Mouse (Mus musculus) midbrain, embryonic 16.5 days (tissue): Measurements from ENCODE around the gene Scd3. TPM values are rescaled to one million over a fixed set of nuclear protein-coding genes. Genes with fewer than 3 reads are reported as not detected.

ENCODE experiments used
- ATAC-seq: fragments of 200-750 bp; cut with Nextera tagmentation; 2 replicates; pipeline ENCODE4 v1.8.0; 2017; ENCODE audit warnings: moderate TSS enrichment
- H3K27ac ChIP-seq: fragments of 300-500 bp; sonication (generic); 2 replicates; pipeline ENCODE4 v1.5.1; 2014; ENCODE audit warnings: mild to moderate bottlenecking, low read length, mixed read lengths
- H3K27me3 ChIP-seq: fragments of 300-500 bp; sonication (generic); 2 replicates; pipeline ENCODE4 v1.6.1; 2014; ENCODE audit warnings: low read depth, low read length, mixed read lengths; ENCODE audit not compliant: control insufficient read depth, insufficient read depth
- H3K36me3 ChIP-seq: fragments of 300-500 bp; sonication (generic); 2 replicates; pipeline ENCODE4 v1.6.1; 2014; ENCODE audit warnings: mild to moderate bottlenecking, low read length, moderate library complexity, mixed read lengths; ENCODE audit not compliant: control insufficient read depth, insufficient read depth
- H3K4me1 ChIP-seq: fragments of 300-500 bp; sonication (generic); 2 replicates; pipeline ENCODE4 v1.6.1; 2014; ENCODE audit warnings: mild to moderate bottlenecking, low read length, mixed read lengths; ENCODE audit not compliant: control insufficient read depth, insufficient read depth
- H3K4me2 ChIP-seq: fragments of 300-500 bp; sonication (generic); 2 replicates; pipeline ENCODE4 v1.6.1; 2014; ENCODE audit warnings: mild to moderate bottlenecking, low read length, mixed read lengths
- H3K4me3 ChIP-seq: fragments of 300-500 bp; sonication (generic); 2 replicates; pipeline ENCODE4 v1.5.1; 2014; ENCODE audit warnings: low read depth, mild to moderate bottlenecking, low read length, moderate library complexity, mixed read lengths
- H3K9ac ChIP-seq: fragments of 300-500 bp; sonication (generic); 2 replicates; pipeline ENCODE4 v1.6.1; 2014; ENCODE audit warnings: low read depth, low read length, mixed read lengths
- H3K9me3 ChIP-seq: fragments of 300-500 bp; sonication (generic); replicated peaks from 2 replicates; pipeline ENCODE4 v1.6.1; 2014; ENCODE audit warnings: mild to moderate bottlenecking, low read length, mixed read lengths; ENCODE audit not compliant: control insufficient read depth, poor library complexity, severe bottlenecking
- WGBS: fragments of 180-500 bp; shearing (Covaris S2); extraction: QIAGEN DNeasy Blood & Tissue Kit; methylation state at CpG from one replicate; pipeline ENCODE4 v1.1.7; 2014; 5-methylcytosine and 5-hydroxymethylcytosine counted together
- polyA plus RNA-seq: library from polyadenylated mRNA; unstranded; fragments of >200 nt; fragmentation: Nextera tagmentation; extraction: Ambion mirVana; gene quantifications from 2 replicates; pipeline ENCODE4 v1.2.1, GENCODE M21; 2015

The Scd3 gene
- polyA plus RNA-seq, 1 experiment from 2014 or later, result 6.9 TPM

DNA sequence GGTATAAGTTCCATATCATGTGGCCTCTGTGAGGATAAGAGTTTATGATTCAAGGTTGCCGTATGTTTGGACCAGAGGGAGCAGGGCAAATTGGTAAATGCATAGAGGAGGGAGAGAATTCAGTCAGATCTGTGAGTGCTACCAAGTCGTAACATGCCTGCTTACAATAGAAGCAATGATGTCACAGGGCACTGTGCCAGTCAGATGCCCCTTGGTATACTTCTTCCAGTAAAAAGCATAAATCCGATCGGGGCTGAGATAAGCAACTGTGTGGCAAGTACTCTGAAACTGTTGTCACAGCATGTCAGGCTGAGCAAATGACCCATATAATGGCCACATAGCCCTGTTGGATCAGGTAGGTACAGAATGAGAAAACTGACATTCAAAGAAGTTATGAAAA, 14.0 kb upstream of the Scd3 start:
- Histone ChIP-seq H3K9ac (no peak overlapping the region), H3K4me3 (no peak overlapping the region), H3K9me3 (no peaks in the 10 kb centered on the region), H3K36me3 (no peaks in the 10 kb centered on the region), H3K4me1 (no peaks in the 10 kb centered on the region), H3K27ac (no peak overlapping the region), H3K4me2 (no peak overlapping the region), H3K27me3 (no peaks in the 10 kb centered on the region)
- no peak for ATAC-seq
- WGBS, result 87% methylated on average over 4 of the region's 4 CpGs

GRCm38 (mm10) chr19:44192342-44192741, 10.7 kb upstream of the Scd3 start, which contains the start of gene Pkd2l1:
TSS of gene Pkd2l1 (minus strand) at chr19:44192442.
- no peak for ATAC-seq

DNA sequence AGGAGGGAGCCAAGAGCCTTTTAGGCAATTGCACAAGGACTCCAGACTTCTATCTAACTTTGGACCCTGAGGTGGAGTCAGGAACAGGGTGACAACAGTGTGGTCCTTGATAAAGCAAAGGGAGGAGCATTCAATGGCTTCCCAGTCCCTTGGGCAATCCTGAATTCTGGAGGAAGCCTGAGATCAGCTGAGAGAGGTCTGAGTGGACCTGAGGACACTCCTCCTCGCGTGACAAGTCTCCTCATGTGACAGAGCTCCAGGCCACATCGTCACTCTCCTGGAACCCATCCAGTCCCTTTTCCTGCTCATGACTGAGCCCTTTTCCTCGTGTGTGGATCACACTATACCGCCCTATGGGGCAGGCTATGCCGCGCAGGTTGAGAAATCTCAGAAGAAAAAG, 9.2 kb upstream of the Scd3 start:
- Histone ChIP-seq H3K9me3 (no peaks in the 10 kb centered on the region), H3K27ac (no peak overlapping the region), H3K27me3 (no peaks in the 10 kb centered on the region), H3K4me2 (no peak overlapping the region), H3K4me3 (no peak overlapping the region), H3K36me3 (no peaks in the 10 kb centered on the region), H3K9ac (no peak overlapping the region), H3K4me1 (no peaks in the 10 kb centered on the region)
- 96% methylated on average over 7 of the region's 7 CpGs for WGBS
- ATAC-seq, result no peak

More at GRCm38 (mm10) chr19:44192342-44192741, 10.7 kb upstream of the Scd3 start, which contains the start of gene Pkd2l1:
- Histone ChIP-seq H3K9me3 (no peaks in the 10 kb centered on the region), H3K4me2 (no peak within 1 kb of the TSS), H3K4me1 (no peaks in the 10 kb centered on the region), H3K27me3 (no peaks in the 10 kb centered on the region), H3K36me3 (no peaks in the 10 kb centered on the region), H3K9ac (no peak within 1 kb of the TSS), H3K27ac (no peak within 1 kb of the TSS), H3K4me3 (no peak within 1 kb of the TSS)
- 47% methylated on average over 3 of the region's 3 CpGs for WGBS

- no peak overlapping the region for H3K27ac ChIP-seq
- H3K9me3 ChIP-seq, result no peaks in the 10 kb centered on the region
- WGBS, result 7% methylated on average over 7 of the region's 7 CpGs
- no peak overlapping the region for H3K4me3 ChIP-seq
- ATAC-seq, result no peak
- no peaks in the 10 kb centered on the region for H3K27me3 ChIP-seq
- H3K4me1 ChIP-seq, result no peaks in the 10 kb centered on the region
- H3K36me3 ChIP-seq, result no peaks in the 10 kb centered on the region
- no peak overlapping the region for H3K9ac ChIP-seq
- H3K4me2 ChIP-seq, result no peak overlapping the region
Observed at GRCm38 (mm10) chr19:44195138-44195537, 7.9 kb upstream of the Scd3 start.

- ATAC-seq, result no peak
- Histone ChIP-seq H3K4me3 (no peak overlapping the region), H3K4me2 (no peak overlapping the region), H3K4me1 (no peaks in the 10 kb centered on the region), H3K27me3 (no peaks in the 10 kb centered on the region), H3K27ac (no peak overlapping the region), H3K9me3 (no peaks in the 10 kb centered on the region), H3K36me3 (no peaks in the 10 kb centered on the region), H3K9ac (no peak overlapping the region)
- 92% methylated on average over 10 of the region's 10 CpGs for WGBS
Observed at GRCm38 (mm10) chr19:44197053-44197852, 5.8 kb upstream of the Scd3 start.

GRCm38 (mm10) chr19:44198494-44198893, 4.6 kb upstream of the Scd3 start:
- H3K9me3 ChIP-seq, result no peaks in the 10 kb centered on the region; the same call in 1 of the 2 replicates
- no peak for ATAC-seq
- WGBS, result 89% methylated on average over 6 of the region's 6 CpGs

GRCm38 (mm10) chr19:44198964-44199363, 4.1 kb upstream of the Scd3 start:
- no peak overlapping the region for H3K4me3 ChIP-seq
- no peaks in the 10 kb centered on the region; the same call in 1 of the 2 replicates for H3K9me3 ChIP-seq
- no peak overlapping the region for H3K9ac ChIP-seq
- H3K4me2 ChIP-seq, result no peak overlapping the region
- 83% methylated on average over 2 of the region's 2 CpGs for WGBS
- no peak overlapping the region for H3K27ac ChIP-seq
- no peaks in the 10 kb centered on the region for H3K4me1 ChIP-seq
- H3K27me3 ChIP-seq, result no peaks in the 10 kb centered on the region
- H3K36me3 ChIP-seq, result no peaks in the 10 kb centered on the region
- no peak for ATAC-seq

More at GRCm38 (mm10) chr19:44198494-44198893, 4.6 kb upstream of the Scd3 start:
- Histone ChIP-seq H3K36me3 (no peaks in the 10 kb centered on the region), H3K4me3 (no peak overlapping the region), H3K4me2 (no peak overlapping the region), H3K4me1 (no peaks in the 10 kb centered on the region), H3K27ac (no peak overlapping the region), H3K27me3 (no peaks in the 10 kb centered on the region), H3K9ac (no peak overlapping the region)

DNA sequence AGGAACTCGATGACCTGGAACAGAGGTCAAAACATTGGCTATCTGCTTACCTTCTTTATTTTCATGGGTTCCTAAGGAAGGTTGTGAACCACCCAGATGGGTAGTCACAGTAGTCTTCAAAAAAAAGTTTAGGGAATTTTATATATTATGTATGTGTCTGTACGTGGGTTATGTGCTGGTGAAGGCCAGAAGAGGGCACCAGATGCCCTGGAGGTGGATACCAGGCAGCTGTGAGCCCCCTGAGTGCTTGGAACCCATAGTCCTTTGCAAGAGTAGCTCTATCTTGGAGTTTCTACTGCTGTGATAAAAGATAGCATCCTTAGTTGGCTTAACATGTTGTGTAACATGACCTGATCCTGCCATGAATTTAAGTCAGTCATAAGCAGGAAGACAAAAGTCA, 4.0 kb downstream of the Scd3 start:
- ATAC-seq, result no peak
- Histone ChIP-seq H3K4me2 (no peak overlapping the region), H3K4me1 (no peaks in the 10 kb centered on the region), H3K9me3 (no peaks in the 10 kb centered on the region; the same call in none of the 2 replicates), H3K27me3 (no peaks in the 10 kb centered on the region), H3K9ac (no peak overlapping the region), H3K36me3 (no peaks in the 10 kb centered on the region), H3K27ac (no peak overlapping the region), H3K4me3 (no peak overlapping the region)
- 63% methylated on average over 2 of the region's 2 CpGs for WGBS

GRCm38 (mm10) chr19:44215255-44215654, 12.2 kb downstream of the Scd3 start:
- H3K4me1 ChIP-seq, result no peaks in the 10 kb centered on the region
- H3K27me3 ChIP-seq, result no peaks in the 10 kb centered on the region
- H3K4me3 ChIP-seq, result no peak overlapping the region
- no peak overlapping the region for H3K4me2 ChIP-seq
- 75% methylated on average over 12 of the region's 12 CpGs for WGBS
- ATAC-seq, result no peak
- H3K27ac ChIP-seq, result no peak overlapping the region
- H3K36me3 ChIP-seq, result no peaks in the 10 kb centered on the region
- H3K9ac ChIP-seq, result no peak overlapping the region
- no peaks in the 10 kb centered on the region for H3K9me3 ChIP-seq
